Mouse (Mus musculus) urinary bladder, postnatal 10 days (tissue): ENCODE results near the gene Polr2b.

Source experiments
- DNase-seq: peaks from one replicate; pipeline ENCODE4 v3.0.0; 2022; ENCODE audit warnings: low spot score

Gene Polr2b

DNA sequence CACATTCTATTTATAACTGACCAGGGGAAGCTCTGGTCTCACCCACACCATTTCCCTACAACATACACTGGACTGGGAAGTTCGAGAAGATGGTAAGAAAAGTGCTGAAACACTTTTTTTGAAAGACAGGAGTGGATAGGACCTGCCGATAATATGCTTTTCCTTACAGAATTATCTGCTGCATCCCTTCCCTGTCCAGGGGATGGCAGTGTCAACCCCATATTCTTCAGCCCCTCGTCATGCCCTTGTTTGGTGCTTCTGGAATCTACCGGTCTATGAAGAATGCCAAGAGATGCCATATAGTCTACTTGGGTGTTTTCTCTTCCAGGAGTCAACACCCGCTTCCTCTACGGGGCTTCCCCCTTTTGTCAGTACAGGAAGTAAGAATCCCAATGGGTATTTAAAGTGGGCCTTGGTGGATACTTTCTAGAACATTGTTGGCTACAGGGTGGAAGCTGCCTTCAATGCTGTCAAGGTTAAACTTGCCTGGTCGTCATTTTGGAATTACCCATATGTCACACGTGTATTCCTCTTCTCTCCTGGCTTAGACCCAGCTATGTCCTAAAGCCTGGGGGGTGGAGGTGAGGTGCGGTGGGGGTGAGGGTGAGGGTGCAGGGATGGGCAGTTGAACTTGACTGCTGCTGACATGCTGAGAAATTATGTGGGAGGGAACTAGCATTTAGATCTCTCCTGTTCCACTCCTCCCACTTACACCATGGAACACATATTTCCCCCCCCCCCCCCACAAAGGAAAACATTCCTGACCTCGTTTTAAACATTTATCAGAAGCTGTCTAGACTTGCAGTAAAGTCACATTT is 76.9 kb downstream of the Polr2b start:
- DNase-seq, result no peak

DNA sequence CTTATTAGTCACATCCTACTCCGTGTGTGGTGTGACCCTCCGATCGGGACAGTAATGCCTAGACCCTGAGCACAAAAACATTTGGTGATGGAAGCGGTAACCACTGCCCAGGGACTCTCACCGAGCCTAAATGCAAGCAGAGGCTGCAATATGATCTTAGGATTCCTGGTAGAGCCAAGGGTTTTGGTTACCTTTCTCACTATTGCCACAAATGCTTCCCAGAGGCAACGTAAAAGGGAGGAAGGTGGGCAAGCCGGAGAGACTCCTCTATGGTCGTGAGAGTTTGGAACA is 77.4 kb downstream of the Polr2b start:
- DNase-seq, result no peak

DNA sequence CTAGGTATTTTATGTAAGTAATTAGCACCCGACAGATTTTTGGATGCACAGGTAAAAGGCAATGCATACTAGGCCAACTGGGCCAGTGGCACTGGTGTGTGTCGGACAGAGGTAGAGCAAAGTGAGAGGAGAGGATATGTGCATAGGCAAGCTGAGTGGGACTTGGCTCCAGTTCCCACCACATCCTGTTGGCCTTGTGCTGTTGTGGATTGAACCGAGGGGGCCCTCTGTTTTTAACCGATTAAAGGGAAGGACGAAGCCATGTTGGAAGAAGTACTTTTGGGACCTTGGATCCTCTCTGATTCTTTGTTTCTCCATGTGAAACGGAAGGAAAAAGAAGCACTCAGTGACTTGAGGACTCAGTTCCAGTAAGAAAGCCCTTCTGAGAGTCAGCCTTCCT is 78.4 kb downstream of the Polr2b start:
- DNase-seq, result no peak

DNA sequence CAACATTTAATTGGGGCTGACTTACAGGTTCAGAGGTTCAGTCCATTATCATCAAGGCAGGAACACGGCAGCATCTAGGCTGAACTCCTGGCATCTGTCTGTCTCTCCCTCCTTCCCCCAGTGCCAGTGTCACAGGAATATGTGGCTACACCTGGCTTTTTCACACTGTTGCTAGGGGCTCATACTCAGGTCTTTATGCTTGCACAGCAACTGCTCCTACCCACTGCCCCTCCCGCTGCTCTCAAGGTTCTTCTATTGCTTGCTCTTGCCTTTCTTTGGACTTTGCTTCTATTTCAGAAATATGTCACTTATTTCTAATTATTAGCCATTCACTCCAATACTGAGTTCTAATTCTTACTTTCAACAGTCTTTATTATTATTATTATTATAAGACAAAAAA is 80.3 kb downstream of the Polr2b start:
- no peak for DNase-seq

DNA sequence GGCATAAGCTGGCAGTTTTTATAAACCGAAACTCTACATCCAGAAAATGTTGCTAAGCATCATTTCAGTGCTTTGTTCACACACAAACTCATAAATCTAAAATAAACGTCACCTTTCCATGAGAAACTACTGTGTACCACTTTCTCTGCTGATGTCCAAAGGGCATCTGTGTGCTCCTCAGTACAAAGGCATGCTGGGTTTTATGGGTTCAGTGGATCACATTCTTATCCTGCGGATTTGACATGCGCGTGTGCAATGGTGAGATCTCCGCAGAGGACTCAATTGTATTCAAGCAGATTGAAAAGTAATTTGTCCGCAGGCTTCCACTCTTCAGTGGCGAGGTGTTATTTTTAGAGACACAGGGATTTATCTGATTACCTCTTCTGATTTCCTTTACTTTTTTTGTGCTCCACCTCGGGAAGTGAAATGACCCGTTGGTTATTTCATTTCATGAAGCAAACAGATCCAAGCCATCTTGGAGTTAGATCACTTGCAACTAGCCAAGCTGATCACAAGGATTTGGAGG is 83.2 kb downstream of the Polr2b start:
- DNase-seq, result no peak

DNA sequence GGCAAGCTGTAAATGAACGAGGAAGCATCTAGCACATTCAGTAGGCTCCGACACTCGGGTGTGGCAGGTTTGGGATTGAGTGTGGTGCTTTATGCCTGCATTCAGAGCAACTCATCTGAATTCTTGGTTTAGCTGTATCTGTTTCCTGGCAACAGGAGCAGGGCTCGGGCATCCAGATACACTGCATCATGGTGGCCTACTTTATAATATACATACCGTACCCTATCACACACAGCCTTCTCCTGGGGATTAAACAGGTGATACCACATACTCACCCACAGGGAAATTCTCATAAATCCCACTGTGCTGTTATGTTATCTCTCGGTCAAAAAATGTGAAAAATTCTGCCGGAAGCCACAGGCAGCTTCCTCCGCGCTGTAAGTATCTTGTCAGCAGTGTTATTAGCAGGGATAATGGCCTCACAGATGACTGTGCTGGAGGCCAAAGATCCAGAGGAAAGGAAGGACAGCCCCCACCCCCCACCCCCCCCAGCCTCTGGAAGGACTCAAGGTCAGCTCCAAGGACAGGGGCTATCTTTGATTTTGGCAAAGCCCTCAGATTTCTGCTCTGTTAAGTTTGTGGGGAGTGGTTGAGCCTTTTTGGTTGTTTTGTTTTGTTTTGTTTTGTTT is 84.2 kb downstream of the Polr2b start:
- no peak for DNase-seq

DNA sequence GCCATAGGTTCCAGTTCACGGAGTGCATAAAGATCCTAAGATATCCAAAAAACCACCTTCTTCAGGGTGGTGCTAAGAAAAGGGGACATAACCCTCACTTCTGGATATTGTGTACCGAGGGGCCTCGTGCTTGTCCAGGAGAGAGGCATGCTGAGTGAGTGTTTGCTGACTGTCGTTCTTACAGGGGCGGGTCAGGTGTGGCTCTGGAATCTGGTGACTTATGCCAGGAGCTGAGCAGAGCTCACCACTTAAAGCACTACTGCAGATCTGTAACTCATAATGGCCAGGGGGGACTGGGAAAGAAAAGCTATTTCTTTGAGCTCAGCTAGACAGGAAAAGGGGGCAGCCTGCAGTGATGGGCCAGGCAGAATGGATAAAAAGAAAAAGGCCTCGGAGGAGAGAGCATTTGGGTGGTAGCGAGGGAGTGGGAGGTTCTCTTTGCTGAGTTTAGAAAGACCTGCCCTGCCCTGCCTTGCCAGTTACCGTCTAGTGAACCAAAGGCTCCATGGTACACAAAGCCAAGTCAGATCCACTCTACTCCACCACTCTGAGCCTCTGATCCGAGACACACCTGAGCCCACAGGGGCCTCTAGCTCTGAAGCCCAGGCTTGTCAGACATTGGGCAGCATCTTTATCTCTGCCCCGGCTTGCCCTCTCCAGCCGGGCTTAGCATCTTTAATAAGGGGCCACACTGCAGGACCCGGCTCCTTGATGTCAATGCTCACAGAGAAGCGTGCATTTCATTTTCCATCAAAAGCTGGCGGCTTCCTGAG is 88.5 kb downstream of the Polr2b start:
- DNase-seq, result no peak
